Mouse (Mus musculus) ES-E14 (cell line): ENCODE measurements around the gene Celf3. TPM values are rescaled to one million over a fixed set of nuclear protein-coding genes. Genes with fewer than 3 reads are reported as not detected.

ENCODE experiments used
- DNase-seq: peaks from one replicate; pipeline ENCODE4 v3.0.0-alpha.2; 2013; ENCODE audit warnings: low read depth, low spot score
- H3K27ac ChIP-seq: 2 replicates; pipeline ENCODE4 v1.5.1; 2012; ENCODE audit warnings: low read depth, mild to moderate bottlenecking, low read length, moderate library complexity, mixed read lengths; ENCODE audit not compliant: poor library complexity, insufficient read depth, severe bottlenecking
- H3K36me3 ChIP-seq: 2 replicates; pipeline ENCODE4 v1.6.1; 2012; ENCODE audit warnings: mild to moderate bottlenecking, low read length, moderate library complexity, mixed read lengths; ENCODE audit not compliant: control insufficient read depth, poor library complexity, insufficient read depth, severe bottlenecking
- H3K4me1 ChIP-seq, 2 experiments: fragments of 150-350 bp in 1 of 2; sonication (generic) in 1 of 2; 2 replicates each; pipeline ENCODE4 v1.6.1; 2012; ENCODE audit warnings: low read length in 2 of 2, mild to moderate bottlenecking in 1 of 2, mixed read lengths in 1 of 2; ENCODE audit not compliant: control insufficient read depth in 2 of 2, insufficient read depth in 2 of 2, poor library complexity in 1 of 2
- H3K4me3 ChIP-seq, 2 experiments: fragments of 150-350 bp in 1 of 2; sonication (generic) in 1 of 2; 2 replicates each; pipeline ENCODE4 v1.5.1; 2012; ENCODE audit warnings: low read length in 2 of 2, low read depth in 1 of 2, mild to moderate bottlenecking in 1 of 2, mixed read lengths in 1 of 2; ENCODE audit not compliant: insufficient read depth in 1 of 2, poor library complexity in 1 of 2, severe bottlenecking in 1 of 2
- H3K9ac ChIP-seq: 2 replicates; pipeline ENCODE4 v1.6.1; 2012; ENCODE audit warnings: low read depth, mild to moderate bottlenecking, low read length, mixed read lengths; ENCODE audit not compliant: poor library complexity, insufficient read depth, severe bottlenecking
- H3K9me3 ChIP-seq: fragments of 150-350 bp; sonication (generic); 2 replicates; pipeline ENCODE4 v1.6.1; 2012; ENCODE audit warnings: low read depth, mild to moderate bottlenecking, low read length; ENCODE audit not compliant: control insufficient read depth, insufficient read depth
- CHD2 ChIP-seq: IDR thresholded peaks from 2 replicates; pipeline ENCODE4 v1.6.1; 2014; ENCODE audit warnings: mild to moderate bottlenecking, low read depth, low read length, inconsistent platforms
- HCFC1 ChIP-seq: IDR thresholded peaks from 2 replicates; pipeline ENCODE4 v1.6.1; 2012; ENCODE audit warnings: low read length, inconsistent platforms, borderline replicate concordance; ENCODE audit not compliant: insufficient read depth
- MAFK ChIP-seq: IDR thresholded peaks from 2 replicates; pipeline ENCODE4 v1.6.1; 2014; ENCODE audit warnings: mild to moderate bottlenecking, low read depth, low read length, inconsistent platforms; ENCODE audit not compliant: insufficient read depth
- ZC3H11A ChIP-seq: IDR thresholded peaks from 2 replicates; pipeline ENCODE4 v1.6.1; 2012; ENCODE audit warnings: low read depth, mild to moderate bottlenecking, inconsistent platforms, low read length, borderline replicate concordance
- ZNF384 ChIP-seq: IDR thresholded peaks from 2 replicates; pipeline ENCODE4 v1.6.1; 2012; ENCODE audit warnings: low read depth, low read length, inconsistent platforms
- in situ Hi-C, 2 experiments: fragments of 600-800 bp; cut with MboI; formaldehyde crosslinking; loops; one replicate each; pipeline ENCODE4 v1.15.1; 2025; ENCODE audit warnings: low sequenced_read_pairs in 2 of 2, inconsistent platforms in 1 of 2; ENCODE audit not compliant: unreplicated experiment in 2 of 2
- total RNA-seq: library from RNA; depleted of rRNA; stranded (reverse); fragments of 300-350 nt; gene quantifications from 2 replicates; pipeline ENCODE4 v1.2.3, GENCODE M21; 2012

Gene Celf3
- total RNA-seq, 1 experiment = 0.27 TPM

DNA sequence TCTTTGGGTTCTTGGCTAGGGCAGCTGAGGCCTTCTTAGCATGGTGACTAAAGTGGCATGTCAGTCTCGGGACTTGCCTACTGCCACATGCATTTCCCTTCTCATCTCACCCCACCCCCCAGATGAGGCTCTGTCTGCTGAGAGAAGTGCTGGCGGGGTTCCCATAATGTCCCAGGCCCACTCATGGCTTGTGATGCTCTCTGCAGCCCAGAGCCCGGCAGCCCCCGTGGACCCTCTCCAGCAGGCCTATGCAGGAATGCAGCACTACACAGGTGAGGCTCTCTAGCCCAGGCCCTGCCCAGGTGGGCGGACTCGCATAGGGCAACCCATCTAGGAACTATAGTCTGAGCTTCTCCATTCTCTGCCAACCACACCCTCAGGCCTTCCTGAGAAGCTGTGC, 9.5 kb downstream of the Celf3 start:
- Histone ChIP-seq H3K27ac (no peak overlapping the region), H3K36me3 (no peaks in the 10 kb centered on the region), H3K4me1 (peaks cover 2 to 8% of the 10 kb centered on the region in 2 experiments; a peak in 1 of 4 replicates), H3K9me3 (no peaks in the 10 kb centered on the region), H3K4me3 (no peak overlapping the region), H3K9ac (no peak overlapping the region)
- no peak for DNase-seq
- in situ Hi-C loops = no loop called here
- TF ChIP-seq MAFK (no peak), HCFC1 (no peak), ZNF384 (no peak), CHD2 (no peak), ZC3H11A (no peak)

DNA sequence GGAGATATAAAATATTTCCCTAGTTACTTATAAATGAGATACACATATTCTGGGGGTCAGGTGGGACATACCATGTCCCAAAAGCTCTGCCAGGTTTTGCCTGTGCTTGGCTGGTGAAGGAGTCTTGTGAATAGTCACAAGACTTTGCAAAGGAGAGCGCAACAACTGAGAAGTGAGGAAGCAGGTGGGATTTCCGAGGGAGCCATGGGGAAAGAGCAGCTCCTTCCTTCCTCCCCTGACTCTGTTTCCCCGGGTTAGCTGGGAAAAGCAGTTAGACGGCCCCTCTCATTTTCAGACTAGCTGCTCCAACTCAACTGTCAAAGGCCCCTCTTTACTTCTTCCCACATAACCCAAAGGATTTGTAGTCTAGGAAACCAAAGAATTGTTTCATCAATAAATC, 19.1 kb downstream of the Celf3 start:
- Histone ChIP-seq H3K27ac (no peak overlapping the region), H3K9ac (no peak overlapping the region), H3K9me3 (no peaks in the 10 kb centered on the region), H3K36me3 (peaks cover 6% of the 10 kb centered on the region), H3K4me3 (no peak overlapping the region), H3K4me1 (no peaks in the 10 kb centered on the region)
- no peak for TF ChIP-seq CHD2
- TF ChIP-seq MAFK = no peak
- TF ChIP-seq ZNF384 = no peak
- TF ChIP-seq HCFC1 = no peak
- TF ChIP-seq ZC3H11A = no peak
- DNase-seq = no peak
- in situ Hi-C loops = no loop called here

DNA sequence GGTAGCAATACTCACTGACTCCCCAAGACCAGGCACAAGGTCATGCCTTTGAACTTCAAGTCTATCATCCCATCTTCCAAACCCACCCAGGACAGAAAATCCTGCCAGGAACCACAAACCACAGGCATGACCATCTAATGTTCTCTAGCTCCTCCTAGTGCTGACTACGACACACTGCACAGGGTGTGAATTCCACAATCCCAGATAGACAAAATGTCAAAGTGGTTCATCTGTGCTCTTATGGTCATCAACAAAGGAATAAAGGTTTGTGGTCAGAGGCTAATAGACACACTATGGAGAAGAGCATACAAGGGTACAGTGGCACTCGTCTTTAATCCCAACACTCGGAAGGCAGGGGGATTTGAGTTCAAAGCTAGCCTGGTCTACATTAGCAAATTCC, 24.1 kb downstream of the Celf3 start:
- H3K4me1 ChIP-seq = no peaks in the 10 kb centered on the region
- H3K27ac ChIP-seq = no peak overlapping the region
- H3K4me3 ChIP-seq = no peak overlapping the region
- no peak for TF ChIP-seq ZC3H11A
- no peak for TF ChIP-seq CHD2
- no peak for TF ChIP-seq ZNF384
- TF ChIP-seq HCFC1 = no peak
- no peak for TF ChIP-seq MAFK
- in situ Hi-C loops = no loop called here
- no peak overlapping the region for H3K9ac ChIP-seq
- DNase-seq = no peak
- no peaks in the 10 kb centered on the region for H3K9me3 ChIP-seq
- peaks cover 11% of the 10 kb centered on the region for H3K36me3 ChIP-seq

DNA sequence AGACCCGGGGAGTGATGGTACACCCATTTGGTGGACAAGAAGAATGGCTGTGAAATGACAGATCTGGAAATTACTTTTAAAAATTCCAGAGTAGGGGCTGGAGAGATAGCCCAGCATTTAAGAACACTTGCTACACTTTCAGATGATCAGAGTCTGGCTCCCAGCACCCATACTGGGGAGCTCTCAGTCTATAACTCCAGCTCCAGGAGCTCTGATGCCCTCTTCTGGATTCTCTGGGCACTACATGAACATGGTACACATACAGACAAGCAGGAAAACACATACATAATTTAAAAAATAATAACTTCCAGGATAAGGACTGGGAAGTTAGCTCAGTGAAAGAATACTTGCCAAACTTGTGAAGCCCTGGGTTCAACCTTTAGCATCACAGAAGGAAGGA, 28.6 kb downstream of the Celf3 start:
- TF ChIP-seq HCFC1 (no peak), ZNF384 (no peak), MAFK (no peak), CHD2 (no peak), ZC3H11A (0 out of 2 replicates have a peak, but pooled peaks have one; percentile 17)
- no peak for DNase-seq
- in situ Hi-C loops = no loop called here

DNA sequence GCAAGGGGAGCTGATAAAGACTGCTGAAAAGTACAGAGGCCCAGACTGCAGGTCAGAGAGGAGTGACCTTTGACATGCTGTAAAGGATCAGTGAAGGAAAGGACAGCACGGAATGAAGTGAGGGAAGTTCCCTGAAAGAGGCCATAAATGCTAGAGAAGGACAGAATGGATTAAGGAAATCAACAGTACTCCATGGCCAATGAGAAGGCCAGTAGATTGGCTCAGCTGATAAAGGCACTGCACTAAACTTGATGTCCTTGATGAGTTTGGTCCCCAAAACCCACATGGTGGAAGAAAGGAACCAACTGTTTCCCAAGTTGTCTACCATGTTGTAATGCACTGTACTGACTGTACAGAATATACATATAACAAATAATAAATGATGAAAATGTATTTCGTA, 48.6 kb downstream of the Celf3 start:
- H3K36me3 ChIP-seq = peaks cover 4% of the 10 kb centered on the region
- no peak for TF ChIP-seq ZNF384
- no peak for TF ChIP-seq CHD2
- TF ChIP-seq HCFC1 = no peak
- TF ChIP-seq ZC3H11A = no peak
- no peak for TF ChIP-seq MAFK
- no peaks in the 10 kb centered on the region for H3K9me3 ChIP-seq
- H3K4me1 ChIP-seq = no peaks in the 10 kb centered on the region; a peak in 1 of 4 replicates
- in situ Hi-C loops = no loop called here
- DNase-seq = no peak
- H3K27ac ChIP-seq = no peak overlapping the region
- no peak overlapping the region for H3K9ac ChIP-seq
- no peak overlapping the region for H3K4me3 ChIP-seq

More for the DNA sequence above, 28.6 kb downstream of the Celf3 start:
- H3K36me3 ChIP-seq = peaks cover 8% of the 10 kb centered on the region
- no peak overlapping the region for H3K27ac ChIP-seq
- no peaks in the 10 kb centered on the region for H3K4me1 ChIP-seq
- H3K9ac ChIP-seq = no peak overlapping the region
- no peaks in the 10 kb centered on the region for H3K9me3 ChIP-seq
- H3K4me3 ChIP-seq = no peak overlapping the region
